Mouse (Mus musculus) cerebellum, postnatal 36 days (tissue): ENCODE data around the gene Eif2b1.
"Not testable (repeated sequence)": the region's sequence is repeated elsewhere in the genome, so short reads cannot be mapped to it uniquely, and the experiment has no call there.

ENCODE experiments used
- DNase-seq, 2 experiments: peaks; one replicate each; pipeline ENCODE4 v3.0.0; 2021 to 2022; ENCODE audit warnings: mixed read lengths in 2 of 2

The Eif2b1 gene

DNA sequence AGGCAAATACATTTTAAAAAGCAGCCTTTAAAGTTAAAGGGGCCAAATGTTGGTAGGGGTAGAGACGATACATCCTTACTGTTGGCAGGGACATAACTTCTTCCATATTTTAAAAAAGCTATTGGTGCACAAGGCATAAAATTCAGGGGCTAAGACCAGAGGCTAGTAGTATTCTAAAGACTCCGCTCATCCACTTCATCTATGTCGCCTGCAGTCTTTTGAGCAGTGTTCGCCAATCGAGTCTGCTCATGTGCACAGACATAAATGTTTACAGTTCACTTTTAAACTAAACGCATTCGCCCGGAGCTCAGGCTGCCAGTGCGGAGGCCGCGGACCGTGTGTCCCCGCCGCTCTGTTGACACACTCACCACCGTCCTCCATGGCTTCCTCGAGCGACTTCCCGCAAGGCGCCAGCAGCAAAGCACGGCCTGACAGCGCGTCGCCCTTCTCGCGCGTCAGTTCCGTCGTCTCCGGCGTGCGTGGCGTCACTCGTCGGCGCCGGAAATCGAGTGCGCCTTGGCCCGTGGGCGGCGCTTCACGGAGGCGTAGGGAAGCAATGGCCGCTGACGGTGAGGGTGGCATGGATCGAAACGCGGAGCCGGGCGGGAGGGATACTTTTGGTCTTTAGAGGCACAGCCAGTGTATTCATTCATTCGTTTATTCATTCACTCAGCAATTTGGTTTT, at the start of gene Eif2b1, which contains the start of gene Gtf2h3:
Gene Eif2b1, minus strand, starts transcription at position 499 of the 685 bp plus-strand sequence.
Gene Gtf2h3, plus strand, starts transcription at position 508 of the 685 bp plus-strand sequence.
- peak; percentile 95 for DNase-seq

DNA sequence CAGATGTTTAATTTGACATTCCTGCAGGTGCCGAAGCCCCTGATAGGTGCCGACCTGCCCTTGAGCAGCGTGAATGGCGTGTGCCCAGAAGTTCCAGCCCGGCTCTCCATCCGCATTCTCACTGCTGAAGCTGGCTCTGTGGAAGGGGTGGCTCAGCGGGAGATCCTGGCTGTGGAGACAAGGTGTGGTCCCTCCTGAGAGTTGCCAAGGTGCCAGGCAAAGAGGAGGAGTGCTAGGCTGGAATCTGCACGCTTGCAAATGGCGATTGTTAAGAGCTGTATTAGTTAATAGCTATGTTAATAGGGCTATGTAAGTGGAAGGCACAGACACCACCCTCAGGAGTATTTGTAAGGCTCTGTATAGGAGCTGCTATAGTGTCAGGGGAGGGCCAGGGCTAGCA, 45.4 kb upstream of the Eif2b1 start:
- DNase-seq = no peak

DNA sequence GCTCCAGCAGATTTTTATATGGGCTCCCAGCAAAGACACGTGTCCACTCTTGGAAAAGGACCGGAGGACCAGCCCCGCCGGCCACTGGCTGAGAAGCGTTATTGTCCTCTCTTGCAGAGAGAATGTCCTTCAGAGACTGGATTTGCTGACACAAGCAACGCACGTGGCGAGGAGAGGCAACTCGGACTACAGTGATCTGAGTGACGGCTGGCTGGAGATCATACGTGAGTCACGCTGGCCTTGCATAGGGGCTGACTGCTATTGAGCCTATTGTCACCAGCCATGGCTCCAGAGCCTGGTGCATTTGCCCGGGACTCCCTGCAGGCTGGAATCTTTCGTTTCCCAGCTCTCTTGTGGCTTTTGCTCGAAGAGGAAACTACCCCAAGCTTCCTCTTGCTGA, 44.0 kb upstream of the Eif2b1 start:
- no peak for DNase-seq

DNA sequence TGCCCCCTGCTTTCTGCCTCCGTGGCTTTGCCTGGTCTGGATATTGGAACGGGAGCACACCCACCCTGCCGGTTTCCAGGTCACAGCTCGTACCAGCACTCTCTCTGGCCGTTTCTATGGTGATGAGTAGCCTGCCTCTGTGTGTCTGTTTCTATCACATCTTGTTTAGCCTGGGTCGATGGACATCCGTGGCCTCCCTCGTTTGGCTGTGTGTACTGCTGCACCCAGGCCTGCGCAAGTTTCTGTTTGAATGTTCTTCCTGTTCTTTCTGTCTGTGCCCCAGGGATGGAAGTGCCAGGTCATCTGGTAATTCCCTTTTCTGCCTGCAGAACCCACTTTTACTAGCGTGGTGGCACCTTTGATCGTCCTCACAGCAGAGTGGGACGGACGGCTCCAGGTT, 42.4 kb upstream of the Eif2b1 start:
- no peak for DNase-seq

DNA sequence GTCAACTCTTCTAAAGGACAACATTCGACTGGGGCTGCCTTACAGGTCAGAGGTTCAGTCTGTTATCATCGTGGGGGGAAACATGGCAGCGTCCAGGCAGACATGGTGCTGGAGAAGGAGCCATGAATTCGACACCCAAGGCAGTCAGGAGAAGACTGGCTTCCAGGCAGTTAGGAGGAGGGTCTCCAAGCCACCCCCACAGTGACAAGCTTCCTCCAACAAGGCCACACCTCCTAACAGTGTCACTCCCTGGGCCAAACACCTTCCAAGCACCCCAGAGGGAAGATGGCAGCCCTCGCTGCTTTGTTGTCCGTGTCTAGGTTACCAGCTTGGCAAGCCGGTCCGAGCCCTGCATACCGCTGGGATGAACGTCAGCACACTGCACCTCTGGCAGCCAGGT, 39.8 kb upstream of the Eif2b1 start:
- DNase-seq = no peak

DNA sequence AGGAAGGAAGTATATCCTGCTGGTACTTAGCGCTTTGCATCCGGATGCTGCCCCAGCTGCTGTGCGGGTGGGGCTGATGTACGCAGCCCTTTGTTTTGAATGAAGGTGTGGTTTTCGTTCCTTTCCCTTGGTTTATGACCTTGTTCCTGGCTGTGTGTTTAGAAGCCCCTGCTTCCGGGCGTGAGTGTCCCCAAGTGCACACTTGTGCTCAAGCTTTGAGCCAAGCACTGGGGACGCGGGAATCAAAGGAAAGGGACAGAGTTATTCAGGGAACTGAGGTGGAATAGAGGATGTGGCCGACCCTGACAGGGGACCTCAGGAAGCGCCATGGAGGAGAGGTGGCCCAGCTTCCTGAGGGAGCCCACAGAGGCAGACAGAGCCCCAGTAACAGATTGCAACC, 35.8 kb upstream of the Eif2b1 start:
- no peak for DNase-seq

DNA sequence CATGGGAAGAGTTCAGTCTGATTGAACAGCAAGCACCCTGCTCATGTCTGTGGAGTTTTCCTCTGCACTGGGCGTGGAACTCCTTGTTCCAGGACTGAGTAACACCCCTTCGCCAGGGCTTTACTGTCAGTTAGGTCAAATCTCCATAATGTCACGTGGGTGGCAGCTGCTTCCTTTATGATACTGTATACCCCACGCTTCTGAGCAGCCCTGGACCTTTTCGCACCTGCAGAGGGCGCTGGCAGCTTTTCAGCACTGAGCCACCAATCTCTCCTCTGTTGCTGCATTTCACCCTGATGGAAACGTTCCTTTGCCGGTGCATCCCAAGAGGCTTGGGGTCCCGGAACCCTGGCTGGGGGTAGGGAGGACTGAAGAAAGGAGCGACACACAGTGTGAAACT, 32.0 kb upstream of the Eif2b1 start:
- no peak for DNase-seq

DNA sequence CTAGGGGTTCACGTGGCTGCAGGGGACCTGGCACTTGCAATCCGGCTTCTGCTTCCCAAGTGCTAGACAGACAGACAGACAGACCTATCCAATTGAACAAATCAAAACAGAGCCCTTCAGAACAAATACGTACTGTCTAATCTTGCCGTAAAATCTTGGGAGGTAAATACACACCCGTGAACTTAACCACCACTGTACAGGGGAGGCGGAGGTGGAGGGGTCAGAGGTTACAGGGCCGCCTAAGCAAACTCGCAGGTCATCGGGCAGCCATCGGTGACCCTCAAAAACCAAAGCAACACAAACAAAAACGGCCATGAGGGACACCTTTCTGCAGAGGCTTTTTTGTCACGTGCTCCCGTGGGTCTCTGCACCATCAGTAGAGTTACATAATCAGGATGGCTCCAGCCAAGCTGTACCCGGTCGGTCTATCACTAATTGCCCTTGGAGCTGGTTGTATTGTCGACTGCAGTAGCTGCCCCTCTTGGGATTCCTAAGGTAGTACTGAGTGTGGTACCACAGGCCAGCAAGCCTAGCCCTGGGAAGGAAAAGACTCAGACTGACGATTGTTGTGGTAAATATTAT, 26.2 kb upstream of the Eif2b1 start:
- no peak for DNase-seq

DNA sequence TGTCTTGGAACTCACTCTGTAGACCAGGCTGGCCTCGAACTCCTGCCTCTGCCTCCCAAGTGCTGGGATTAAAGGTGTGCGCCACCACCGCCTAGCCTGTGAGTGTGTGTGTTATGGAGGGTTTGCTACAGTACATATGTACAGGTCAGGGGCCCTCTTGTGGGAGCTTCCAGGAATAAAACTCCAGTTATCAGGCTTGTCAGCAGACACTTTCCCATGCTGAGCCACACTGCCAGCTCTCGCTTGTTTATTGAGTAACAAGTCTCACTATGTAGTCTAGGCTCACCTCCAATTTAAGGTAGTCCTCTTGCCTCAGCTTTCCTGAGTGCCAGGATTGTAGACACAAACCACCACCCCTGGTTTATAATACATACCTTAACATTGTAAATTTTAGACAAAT, 25.4 kb upstream of the Eif2b1 start:
- DNase-seq = no peak

DNA sequence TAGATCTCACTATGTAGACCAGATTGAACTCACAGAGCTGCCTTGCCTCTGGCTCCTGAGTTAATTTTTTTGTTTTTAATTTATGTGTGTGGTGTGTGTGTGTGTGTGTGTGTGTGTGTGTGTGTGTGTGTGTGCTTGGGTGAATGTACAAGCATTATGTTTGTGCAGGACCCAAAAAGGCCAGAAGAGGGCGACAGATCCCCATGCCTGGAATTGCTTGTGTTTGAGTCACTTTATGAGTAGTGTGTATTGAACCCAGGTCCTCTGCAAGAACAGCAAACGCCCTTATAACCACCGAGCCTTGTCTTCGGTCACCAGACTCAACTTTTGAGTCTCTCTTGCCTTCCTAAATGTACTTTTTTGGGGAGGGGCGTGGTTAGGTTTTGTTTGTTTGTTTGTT, 23.4 kb upstream of the Eif2b1 start:
- DNase-seq = peak; percentile 44 to 62

DNA sequence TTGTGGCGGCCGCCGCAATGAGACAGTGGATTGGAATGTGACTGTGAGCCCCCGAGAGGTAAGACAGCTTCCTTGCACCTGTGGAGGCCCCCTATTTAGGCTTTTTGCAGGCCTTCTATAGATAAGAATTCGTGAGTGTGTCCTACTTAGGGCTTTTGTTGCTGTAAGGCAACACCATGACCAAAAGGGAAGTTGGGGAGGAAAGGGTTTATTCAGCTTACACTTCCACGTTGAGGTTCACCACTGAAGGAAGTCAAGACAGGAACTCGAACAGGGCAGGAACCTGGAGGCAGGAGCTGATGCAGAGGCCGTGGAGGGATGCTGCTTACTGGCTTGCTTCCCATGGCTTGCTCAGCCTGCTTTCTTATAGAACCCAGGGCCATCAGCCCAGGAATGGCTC, 20.8 kb upstream of the Eif2b1 start:
- DNase-seq = not testable (repeated sequence)

DNA sequence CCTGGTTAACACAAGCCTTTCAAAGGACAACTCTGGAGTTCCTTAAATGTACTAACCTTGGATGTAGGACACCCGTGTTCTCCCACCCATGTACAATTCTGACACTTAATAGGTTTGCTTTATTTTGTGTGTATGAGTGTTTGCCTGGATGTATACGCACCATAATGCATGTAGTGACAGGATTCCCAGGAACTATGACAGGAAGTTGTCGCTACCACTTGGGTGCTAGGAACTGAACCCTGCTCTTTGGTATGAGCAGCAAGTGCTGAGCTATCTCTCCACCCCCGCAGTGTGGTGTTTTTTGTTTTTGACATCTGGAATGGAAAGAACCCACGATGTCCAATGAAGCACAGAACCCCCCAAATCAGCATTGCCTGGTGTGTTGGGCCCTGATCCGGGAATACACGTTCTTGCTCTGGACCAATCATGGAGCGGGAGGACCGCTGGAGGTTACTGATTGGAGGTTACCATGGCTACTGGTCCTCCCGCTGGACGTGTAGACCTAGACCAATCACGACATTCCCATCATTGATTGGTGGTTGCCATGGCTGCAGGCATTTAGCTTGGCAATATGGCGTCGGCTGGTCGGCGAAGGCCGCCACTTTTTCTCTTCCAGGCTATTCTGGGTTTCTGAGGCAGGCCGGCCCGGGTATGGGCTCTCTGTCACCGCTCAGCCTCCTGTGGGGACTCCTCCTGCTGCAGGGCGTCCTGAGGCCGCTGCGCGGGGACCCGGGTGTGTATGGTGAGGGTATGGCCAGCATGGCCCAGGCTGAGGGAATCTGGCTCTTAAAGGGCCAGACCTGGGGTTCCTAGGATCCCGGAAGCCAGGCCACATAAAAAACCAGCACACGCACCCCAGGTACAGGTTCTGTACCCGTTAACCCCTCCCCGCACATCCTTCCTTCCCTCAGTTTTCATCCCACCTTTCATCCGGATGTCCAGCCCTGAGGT, 19.6 kb upstream of the Eif2b1 start:
- DNase-seq = peak; percentile 91 to 92

DNA sequence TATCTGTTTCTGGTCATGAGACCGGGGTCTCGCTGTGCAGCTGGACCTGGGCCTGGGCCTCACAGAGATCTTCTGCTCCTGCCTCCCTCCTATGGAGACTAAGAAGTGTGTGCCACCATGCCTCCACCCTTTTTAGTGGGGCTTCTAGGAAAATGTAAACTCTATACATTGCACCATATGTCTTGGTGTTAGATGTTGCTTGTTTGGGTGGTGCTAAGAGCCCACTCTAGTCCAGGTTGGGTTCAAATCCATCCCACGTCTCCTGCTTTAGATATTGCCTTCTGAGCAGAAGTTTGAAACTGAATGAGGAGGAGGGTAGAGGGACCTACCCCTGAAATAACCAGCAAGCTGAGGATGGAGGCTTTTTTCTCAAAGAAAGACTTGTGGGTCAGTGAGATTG, 13.8 kb upstream of the Eif2b1 start:
- no peak for DNase-seq

DNA sequence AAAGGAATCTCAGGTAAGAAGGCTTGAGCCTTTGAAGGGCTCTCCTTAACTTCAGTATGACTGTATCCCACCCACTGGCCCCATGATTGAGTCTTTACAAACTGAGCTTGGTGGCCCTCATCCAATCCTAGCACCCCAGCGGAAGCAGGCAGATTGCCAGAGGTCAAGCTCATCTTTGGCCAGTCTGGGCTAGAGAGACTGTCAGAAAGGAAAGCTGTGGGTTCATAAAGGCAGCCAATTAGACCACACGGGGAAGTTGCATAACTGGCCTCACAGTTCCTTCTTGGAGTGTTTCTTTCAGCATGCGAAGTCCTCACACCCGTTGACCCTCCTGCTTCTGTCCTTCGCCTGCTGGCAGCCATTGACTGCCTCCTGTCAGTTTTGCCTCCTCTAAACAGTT, 3.6 kb upstream of the Eif2b1 start:
- DNase-seq = no peak

DNA sequence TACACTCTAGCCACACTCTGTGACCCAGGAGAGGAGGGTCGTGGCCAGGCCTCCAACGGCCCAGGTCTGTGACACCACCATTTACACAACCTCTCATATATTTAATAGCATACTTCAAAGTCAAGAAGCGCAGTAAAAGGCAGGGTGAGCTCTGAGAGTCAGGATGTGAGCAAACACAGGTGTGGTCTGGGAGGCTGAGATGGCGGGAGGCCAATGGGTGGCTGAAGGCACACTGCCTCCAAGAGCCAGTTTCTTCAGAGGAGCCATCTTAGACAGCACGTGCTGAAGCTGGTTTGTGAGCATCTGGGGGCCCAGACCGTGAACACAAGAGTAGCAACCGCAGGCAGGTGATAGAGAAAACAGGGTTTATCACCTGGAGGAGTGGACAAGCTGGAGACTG, 3.5 kb downstream of the Eif2b1 start:
- DNase-seq = no peak

DNA sequence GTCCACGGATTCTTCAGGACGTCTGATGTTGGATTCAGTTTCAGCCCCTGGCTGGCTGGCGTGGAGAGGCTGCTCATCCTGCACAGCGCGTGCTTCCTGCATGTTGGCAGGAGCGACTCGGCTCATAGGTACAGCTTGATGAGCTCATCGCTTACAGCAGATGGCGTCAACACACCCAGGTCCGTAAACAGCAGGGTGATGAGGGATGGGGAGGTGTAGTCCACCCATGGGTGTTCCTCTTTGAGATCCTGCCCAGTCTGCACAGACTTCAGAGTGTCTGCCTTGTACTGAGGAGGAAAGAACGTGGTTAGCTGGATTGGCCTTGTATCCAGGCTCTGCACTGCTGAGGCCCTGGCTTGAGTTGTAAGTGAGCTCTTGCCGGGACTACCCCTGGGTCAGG, 7.9 kb downstream of the Eif2b1 start:
- DNase-seq = peak; percentile 74

DNA sequence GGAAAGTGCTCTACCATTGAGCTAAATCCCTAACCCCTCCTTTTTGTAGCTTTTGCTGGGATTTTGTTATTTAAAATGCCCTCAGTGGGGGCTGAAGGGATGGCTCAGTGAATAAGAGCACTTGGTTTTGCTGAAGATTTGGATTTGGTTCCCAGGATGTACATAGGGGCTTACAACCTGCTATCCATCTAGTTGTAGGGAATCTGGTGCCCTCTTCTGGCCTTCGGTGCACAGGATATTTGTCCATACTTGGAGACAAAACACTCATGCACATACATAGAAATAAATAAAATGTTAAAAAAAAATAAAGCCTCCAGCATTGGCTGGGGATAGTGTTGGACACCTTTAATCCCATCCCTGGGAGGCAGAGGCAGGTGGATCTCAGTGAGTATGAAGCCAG, 23.8 kb downstream of the Eif2b1 start:
- DNase-seq = no peak

DNA sequence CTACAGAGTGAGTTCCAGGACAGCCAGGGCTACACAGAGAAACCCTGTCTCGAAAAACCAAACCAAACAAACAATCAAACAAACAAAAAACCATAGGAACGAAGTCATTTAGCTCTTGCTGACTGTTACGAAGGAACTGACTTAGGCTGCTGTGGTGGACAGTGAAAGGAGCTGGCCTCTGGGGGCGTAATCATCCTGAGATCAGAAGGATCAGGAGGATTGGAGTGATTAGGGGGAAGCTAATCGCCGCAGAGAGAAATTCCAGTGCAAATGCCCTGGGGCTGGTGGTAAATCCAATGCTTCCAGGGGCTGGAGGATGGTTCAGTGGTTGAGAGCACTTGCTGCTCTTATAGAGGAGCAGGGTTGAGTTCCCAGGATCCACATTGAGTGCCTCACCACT, 25.3 kb downstream of the Eif2b1 start:
- no peak for DNase-seq

DNA sequence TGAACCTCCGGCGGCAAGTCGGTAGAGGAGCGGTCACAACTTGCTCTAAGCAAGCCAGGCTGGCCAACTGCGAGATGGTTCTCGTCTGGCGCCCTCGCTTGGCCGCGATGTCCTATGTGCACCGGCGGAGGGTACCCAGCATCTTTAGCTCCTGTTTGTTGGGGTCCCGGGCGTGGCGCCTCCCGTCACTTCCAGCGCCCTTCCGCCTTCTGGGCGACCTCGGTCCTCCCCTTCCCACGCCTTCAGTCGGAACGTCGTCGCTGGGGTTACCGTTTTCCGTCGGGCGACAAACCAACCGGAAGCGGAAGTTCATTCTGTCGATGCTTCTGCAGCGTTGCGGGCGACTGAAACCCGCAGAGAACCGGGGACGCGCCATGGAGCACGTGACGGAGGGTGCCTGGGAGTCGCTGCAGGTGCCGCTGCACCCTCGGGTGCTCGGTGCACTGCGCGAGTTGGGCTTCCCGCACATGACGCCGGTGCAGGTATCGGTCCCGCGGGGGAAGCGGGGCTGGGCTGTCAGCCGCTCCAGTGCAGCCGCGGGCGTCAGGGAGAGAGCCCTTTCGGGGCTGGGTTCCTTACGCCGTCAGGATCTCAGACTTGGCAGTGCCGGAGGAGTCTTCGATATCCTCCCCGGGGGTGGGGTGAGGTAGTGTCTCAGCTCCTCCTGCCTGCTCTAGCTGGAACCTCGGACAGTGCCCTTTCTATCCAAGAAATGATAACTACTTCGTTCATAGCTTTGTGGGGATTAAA, 26.2 kb downstream of the Eif2b1 start, which contains the start of gene Ddx55:
Gene Ddx55, plus strand, starts transcription at position 307 of the 750 bp plus-strand sequence.
- DNase-seq = peak; percentile 91 to 93

DNA sequence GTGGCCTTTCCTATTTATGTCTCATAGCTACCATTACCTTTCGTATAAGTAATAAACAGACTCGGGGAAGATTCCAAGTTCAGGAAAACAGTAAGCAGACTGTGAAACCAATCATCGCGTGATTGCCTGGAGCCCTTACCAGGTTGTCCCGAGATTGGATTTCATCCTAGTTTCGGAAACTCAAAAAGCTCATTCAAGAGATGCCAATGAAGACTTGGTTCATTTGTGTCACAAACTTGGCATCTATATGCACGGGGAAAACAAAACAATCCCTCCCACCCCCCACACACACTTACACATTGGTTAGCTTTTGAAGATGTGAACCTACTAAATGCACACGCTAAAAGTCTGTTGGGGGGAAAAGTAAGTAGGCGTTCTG, 26.8 kb downstream of the Eif2b1 start:
- DNase-seq = no peak

DNA sequence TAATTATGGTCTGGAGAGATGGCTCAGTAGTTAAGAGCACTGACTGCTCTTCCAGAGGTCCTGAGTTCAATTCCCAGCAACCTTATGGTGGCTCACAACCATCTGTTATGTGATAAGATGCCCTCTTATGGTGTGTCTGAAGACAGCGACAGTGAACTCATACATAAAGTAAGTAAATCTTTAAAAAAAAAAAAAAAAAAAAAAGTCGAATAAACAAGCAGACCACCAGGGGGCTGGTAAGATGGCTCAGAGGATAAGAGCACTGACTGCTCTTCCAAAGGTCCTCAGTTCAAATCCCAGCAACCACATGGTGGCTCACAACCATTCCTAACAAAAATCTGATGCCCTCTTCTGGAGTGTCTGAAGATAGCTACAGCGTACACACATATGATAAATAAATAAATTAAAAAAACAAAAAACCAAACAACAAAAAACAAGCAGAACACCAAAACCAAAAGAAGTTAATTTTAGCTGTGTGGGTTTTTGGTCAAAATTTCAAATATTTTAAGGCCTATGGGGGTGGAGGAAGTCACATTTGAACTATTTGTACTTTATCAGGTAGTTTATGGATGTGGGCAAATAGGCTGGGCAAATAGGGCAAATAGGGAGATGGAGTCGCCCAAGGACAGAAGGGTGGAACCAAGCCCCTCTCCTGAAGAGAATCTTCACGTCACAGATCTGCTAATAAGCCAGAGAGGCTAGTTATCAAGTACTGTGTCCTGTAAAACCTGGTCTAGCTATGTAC, 27.4 kb downstream of the Eif2b1 start:
- not testable (repeated sequence) for DNase-seq

DNA sequence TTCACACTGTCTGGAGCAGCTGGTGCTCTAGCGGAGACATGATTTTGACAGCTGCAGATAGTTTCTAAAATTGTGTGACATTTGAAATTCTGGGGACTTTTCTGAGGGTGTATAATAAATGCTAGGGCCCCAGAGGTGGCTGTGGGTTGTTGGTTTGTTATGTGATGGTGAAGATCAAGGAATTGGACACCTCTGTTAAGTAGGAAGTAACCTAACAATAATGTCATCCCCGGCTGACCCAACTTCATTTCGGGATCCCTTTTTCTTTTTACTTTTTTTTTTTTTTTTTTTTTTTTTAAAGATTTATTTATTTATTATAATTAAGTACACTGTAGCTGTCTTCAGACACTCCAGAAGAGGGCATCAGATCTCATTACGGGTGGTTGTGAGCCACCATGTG, 28.2 kb downstream of the Eif2b1 start:
- DNase-seq = not testable (repeated sequence)
